Mouse (Mus musculus): ENCODE data around the gene 1700019N19Rik. TPM values are rescaled to one million over a fixed set of nuclear protein-coding genes. Genes with fewer than 3 reads are reported as not detected.

Gene 1700019N19Rik
- not detected in 2 replicates for polyA plus RNA-seq (2011; ENCODE audit: insufficient read length, low read depth, missing spikeins)

- Histone ChIP-seq H3K27ac (ENCODE audit: insufficient read depth, low read length) (no peak within 1 kb of the TSS), H3K4me1 (ENCODE audit: control insufficient read depth, insufficient read depth, low read length) (no peaks in the 10 kb centered on the region), H3K4me3 (ENCODE audit: insufficient read depth, low read length) (no peak within 1 kb of the TSS)
- no peak for TF ChIP-seq CTCF (IDR thresholded peaks at IDR 0.05; ENCODE audit: borderline replicate concordance, insufficient read depth, low read length)
- no peak for TF ChIP-seq POLR2A (IDR thresholded peaks at IDR 0.05; ENCODE audit: low read depth, low read length)
These were observed at the start of gene 1700019N19Rik for GRCm38 (mm10) chr19:58794284-58794683. Gene 1700019N19Rik, minus strand, starts transcription at chr19:58794461.

- Histone ChIP-seq H3K27ac (ENCODE audit: insufficient read depth, low read length) (no peak overlapping the region), H3K4me3 (ENCODE audit: insufficient read depth, low read length) (no peak overlapping the region), H3K4me1 (ENCODE audit: control insufficient read depth, insufficient read depth, low read length) (no peaks in the 10 kb centered on the region)
- TF ChIP-seq POLR2A (IDR thresholded peaks at IDR 0.05; ENCODE audit: low read depth, low read length) = no peak
- TF ChIP-seq CTCF (IDR thresholded peaks at IDR 0.05; ENCODE audit: borderline replicate concordance, insufficient read depth, low read length) = no peak
These were observed 49.3 kb upstream of the 1700019N19Rik start for GRCm38 (mm10) chr19:58843606-58844005.

- H3K4me3 ChIP-seq (ENCODE audit: insufficient read depth, low read length) = no peak overlapping the region
- TF ChIP-seq POLR2A (IDR thresholded peaks at IDR 0.05; ENCODE audit: low read depth, low read length) (no peak), CTCF (IDR thresholded peaks at IDR 0.05; ENCODE audit: borderline replicate concordance, insufficient read depth, low read length) (no peak)
- no peak overlapping the region for H3K27ac ChIP-seq (ENCODE audit: insufficient read depth, low read length)
- H3K4me1 ChIP-seq (ENCODE audit: control insufficient read depth, insufficient read depth, low read length) = 0 out of 2 replicates have a peak, but pooled peaks cover 2% of the 10 kb centered on the region
These were observed 46.5 kb upstream of the 1700019N19Rik start for GRCm38 (mm10) chr19:58840721-58841271.

- TF ChIP-seq POLR2A (IDR thresholded peaks at IDR 0.05; ENCODE audit: low read depth, low read length) = no peak
- TF ChIP-seq CTCF (IDR thresholded peaks at IDR 0.05; ENCODE audit: borderline replicate concordance, insufficient read depth, low read length) = no peak
- Histone ChIP-seq H3K4me3 (ENCODE audit: insufficient read depth, low read length) (no peak overlapping the region), H3K4me1 (ENCODE audit: control insufficient read depth, insufficient read depth, low read length) (0 out of 2 replicates have a peak, but pooled peaks cover 2% of the 10 kb centered on the region), H3K27ac (ENCODE audit: insufficient read depth, low read length) (no peak overlapping the region)
These were observed 45.5 kb upstream of the 1700019N19Rik start for GRCm38 (mm10) chr19:58839806-58840205.

- TF ChIP-seq CTCF (IDR thresholded peaks at IDR 0.05; ENCODE audit: borderline replicate concordance, insufficient read depth, low read length) = no peak
- no peak for TF ChIP-seq POLR2A (IDR thresholded peaks at IDR 0.05; ENCODE audit: low read depth, low read length)
- no peak overlapping the region for H3K27ac ChIP-seq (ENCODE audit: insufficient read depth, low read length)
These were observed 45.1 kb upstream of the 1700019N19Rik start for GRCm38 (mm10) chr19:58839345-58839744.

GRCm38 (mm10) chr19:58838706-58839105 is 44.4 kb upstream of the 1700019N19Rik start:
- Histone ChIP-seq H3K27ac (ENCODE audit: insufficient read depth, low read length) (no peak overlapping the region), H3K4me3 (ENCODE audit: insufficient read depth, low read length) (no peak overlapping the region), H3K4me1 (ENCODE audit: control insufficient read depth, insufficient read depth, low read length) (0 out of 2 replicates have a peak, but pooled peaks cover 2% of the 10 kb centered on the region)
- no peak for TF ChIP-seq POLR2A (IDR thresholded peaks at IDR 0.05; ENCODE audit: low read depth, low read length)
- no peak for TF ChIP-seq CTCF (IDR thresholded peaks at IDR 0.05; ENCODE audit: borderline replicate concordance, insufficient read depth, low read length)

More at GRCm38 (mm10) chr19:58839345-58839744, 45.1 kb upstream of the 1700019N19Rik start:
- Histone ChIP-seq H3K4me1 (ENCODE audit: control insufficient read depth, insufficient read depth, low read length) (0 out of 2 replicates have a peak, but pooled peaks cover 2% of the 10 kb centered on the region), H3K4me3 (ENCODE audit: insufficient read depth, low read length) (no peak overlapping the region)

- 0 out of 2 replicates have a peak, but pooled peaks cover 2% of the 10 kb centered on the region for H3K4me1 ChIP-seq (ENCODE audit: control insufficient read depth, insufficient read depth, low read length)
- no peak overlapping the region for H3K4me3 ChIP-seq (ENCODE audit: insufficient read depth, low read length)
- no peak overlapping the region for H3K27ac ChIP-seq (ENCODE audit: insufficient read depth, low read length)
- no peak for TF ChIP-seq CTCF (IDR thresholded peaks at IDR 0.05; ENCODE audit: borderline replicate concordance, insufficient read depth, low read length)
- TF ChIP-seq POLR2A (IDR thresholded peaks at IDR 0.05; ENCODE audit: low read depth, low read length) = no peak
These were observed 39.4 kb upstream of the 1700019N19Rik start for GRCm38 (mm10) chr19:58833639-58834180.

GRCm38 (mm10) chr19:58832988-58833387 is 38.7 kb upstream of the 1700019N19Rik start:
- TF ChIP-seq CTCF (IDR thresholded peaks at IDR 0.05; ENCODE audit: borderline replicate concordance, insufficient read depth, low read length) = no peak
- no peak for TF ChIP-seq POLR2A (IDR thresholded peaks at IDR 0.05; ENCODE audit: low read depth, low read length)

GRCm38 (mm10) chr19:58831280-58831922 is 37.1 kb upstream of the 1700019N19Rik start:
- no peaks in the 10 kb centered on the region for H3K4me1 ChIP-seq (ENCODE audit: control insufficient read depth, insufficient read depth, low read length)
- no peak overlapping the region for H3K27ac ChIP-seq (ENCODE audit: insufficient read depth, low read length)
- no peak overlapping the region for H3K4me3 ChIP-seq (ENCODE audit: insufficient read depth, low read length)
- TF ChIP-seq POLR2A (IDR thresholded peaks at IDR 0.05; ENCODE audit: low read depth, low read length) (no peak), CTCF (IDR thresholded peaks at IDR 0.05; ENCODE audit: borderline replicate concordance, insufficient read depth, low read length) (no peak)

More at GRCm38 (mm10) chr19:58832988-58833387, 38.7 kb upstream of the 1700019N19Rik start:
- H3K27ac ChIP-seq (ENCODE audit: insufficient read depth, low read length) = no peak overlapping the region
- no peak overlapping the region for H3K4me3 ChIP-seq (ENCODE audit: insufficient read depth, low read length)
- H3K4me1 ChIP-seq (ENCODE audit: control insufficient read depth, insufficient read depth, low read length) = no peaks in the 10 kb centered on the region

- no peaks in the 10 kb centered on the region for H3K4me1 ChIP-seq (ENCODE audit: control insufficient read depth, insufficient read depth, low read length)
- no peak overlapping the region for H3K4me3 ChIP-seq (ENCODE audit: insufficient read depth, low read length)
- H3K27ac ChIP-seq (ENCODE audit: insufficient read depth, low read length) = no peak overlapping the region
- TF ChIP-seq CTCF (IDR thresholded peaks at IDR 0.05; ENCODE audit: borderline replicate concordance, insufficient read depth, low read length) (no peak), POLR2A (IDR thresholded peaks at IDR 0.05; ENCODE audit: low read depth, low read length) (no peak)
These were observed 35.9 kb upstream of the 1700019N19Rik start for GRCm38 (mm10) chr19:58830182-58830581.

Measured in embryonic fibroblast, embryonic 13.5 days (primary cell).